Mouse (Mus musculus) midbrain, embryonic 16.5 days (tissue): ENCODE measurements around the gene Xaf1. TPM values are rescaled to one million over a fixed set of nuclear protein-coding genes. Genes with fewer than 3 reads are reported as not detected.

Source experiments
- ATAC-seq: fragments of 200-750 bp; cut with Nextera tagmentation; 2 replicates; pipeline ENCODE4 v1.8.0; 2017; ENCODE audit warnings: moderate TSS enrichment
- H3K27ac ChIP-seq: fragments of 300-500 bp; sonication (generic); 2 replicates; pipeline ENCODE4 v1.5.1; 2014; ENCODE audit warnings: mild to moderate bottlenecking, low read length, mixed read lengths
- H3K27me3 ChIP-seq: fragments of 300-500 bp; sonication (generic); 2 replicates; pipeline ENCODE4 v1.6.1; 2014; ENCODE audit warnings: low read depth, low read length, mixed read lengths; ENCODE audit not compliant: control insufficient read depth, insufficient read depth
- H3K36me3 ChIP-seq: fragments of 300-500 bp; sonication (generic); 2 replicates; pipeline ENCODE4 v1.6.1; 2014; ENCODE audit warnings: mild to moderate bottlenecking, low read length, moderate library complexity, mixed read lengths; ENCODE audit not compliant: control insufficient read depth, insufficient read depth
- H3K4me1 ChIP-seq: fragments of 300-500 bp; sonication (generic); 2 replicates; pipeline ENCODE4 v1.6.1; 2014; ENCODE audit warnings: mild to moderate bottlenecking, low read length, mixed read lengths; ENCODE audit not compliant: control insufficient read depth, insufficient read depth
- H3K4me2 ChIP-seq: fragments of 300-500 bp; sonication (generic); 2 replicates; pipeline ENCODE4 v1.6.1; 2014; ENCODE audit warnings: mild to moderate bottlenecking, low read length, mixed read lengths
- H3K4me3 ChIP-seq: fragments of 300-500 bp; sonication (generic); 2 replicates; pipeline ENCODE4 v1.5.1; 2014; ENCODE audit warnings: low read depth, mild to moderate bottlenecking, low read length, moderate library complexity, mixed read lengths
- H3K9ac ChIP-seq: fragments of 300-500 bp; sonication (generic); 2 replicates; pipeline ENCODE4 v1.6.1; 2014; ENCODE audit warnings: low read depth, low read length, mixed read lengths
- H3K9me3 ChIP-seq: fragments of 300-500 bp; sonication (generic); replicated peaks from 2 replicates; pipeline ENCODE4 v1.6.1; 2014; ENCODE audit warnings: mild to moderate bottlenecking, low read length, mixed read lengths; ENCODE audit not compliant: control insufficient read depth, poor library complexity, severe bottlenecking
- WGBS: fragments of 180-500 bp; shearing (Covaris S2); extraction: QIAGEN DNeasy Blood & Tissue Kit; methylation state at CpG from one replicate; pipeline ENCODE4 v1.1.7; 2014; 5-methylcytosine and 5-hydroxymethylcytosine counted together
- polyA plus RNA-seq: library from polyadenylated mRNA; unstranded; fragments of >200 nt; fragmentation: Nextera tagmentation; extraction: Ambion mirVana; gene quantifications from 2 replicates; pipeline ENCODE4 v1.2.1, GENCODE M21; 2015

Gene Xaf1
- polyA plus RNA-seq, result 1.0 and 2.2 TPM in 2 replicates

DNA sequence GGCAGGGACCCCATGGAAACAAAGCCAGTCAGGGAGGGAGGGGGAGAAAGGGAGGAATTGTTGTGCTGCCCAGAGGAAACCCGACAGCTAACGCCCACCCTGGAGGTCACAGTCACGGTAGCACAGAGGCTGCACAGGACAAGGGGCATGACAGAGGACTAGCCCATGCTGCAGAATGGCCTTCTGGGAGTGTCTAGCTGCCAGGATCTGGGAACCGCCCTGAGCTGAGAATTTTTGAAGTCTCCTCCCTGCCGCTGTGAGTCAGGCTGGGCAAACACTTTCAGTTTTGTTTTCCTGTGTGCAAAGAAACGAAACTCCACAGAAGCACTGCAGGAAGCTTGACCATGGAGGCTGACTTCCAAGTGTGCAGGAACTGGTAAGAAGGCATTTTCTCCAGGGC is at the start of gene Xaf1:
Gene Xaf1 (plus strand): TSS at position 296 of the 400 bp plus-strand sequence.
- H3K36me3 ChIP-seq, result no peaks in the 10 kb centered on the region
- H3K4me2 ChIP-seq, result 0 out of 2 replicates have a peak within 1 kb of the TSS, but pooled peaks have one; percentile 2
- no peaks in the 10 kb centered on the region for H3K27me3 ChIP-seq
- no peak within 1 kb of the TSS for H3K4me3 ChIP-seq
- no peaks in the 10 kb centered on the region for H3K9me3 ChIP-seq
- no peak within 1 kb of the TSS for H3K9ac ChIP-seq
- H3K27ac ChIP-seq, result no peak within 1 kb of the TSS
- 22% methylated on average over 6 of the region's 6 CpGs for WGBS
- H3K4me1 ChIP-seq, result no peaks in the 10 kb centered on the region
- ATAC-seq, result no peak

DNA sequence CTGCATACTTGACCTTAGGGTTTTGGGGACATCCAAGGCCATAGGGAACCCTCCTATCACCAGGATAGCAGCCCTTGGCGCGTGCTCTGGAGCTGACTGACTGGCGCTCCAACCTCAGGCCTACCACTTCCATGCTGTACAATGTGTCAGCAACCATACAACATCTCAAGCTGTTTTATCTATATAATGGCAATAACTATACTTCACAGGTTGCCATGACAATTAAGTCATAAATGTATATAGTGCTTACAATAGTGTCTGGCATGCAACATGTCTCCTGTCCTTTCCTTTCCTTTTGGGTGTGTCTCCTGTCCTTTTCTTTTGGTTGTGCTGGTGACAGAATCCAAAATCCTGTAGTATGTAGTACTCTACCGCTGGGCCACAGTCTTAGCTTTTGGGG is 45.8 kb upstream of the Xaf1 start:
- Histone ChIP-seq H3K9ac (no peak overlapping the region), H3K4me2 (no peak overlapping the region), H3K27ac (no peak overlapping the region), H3K4me3 (no peak overlapping the region), H3K27me3 (no peaks in the 10 kb centered on the region), H3K36me3 (no peaks in the 10 kb centered on the region), H3K9me3 (no peaks in the 10 kb centered on the region), H3K4me1 (no peaks in the 10 kb centered on the region)
- WGBS, result 95% methylated on average over 4 of the region's 4 CpGs
- no peak for ATAC-seq

- no peak overlapping the region for H3K9ac ChIP-seq
- no peak overlapping the region for H3K4me3 ChIP-seq
- H3K4me1 ChIP-seq, result no peaks in the 10 kb centered on the region
- ATAC-seq, result no peak
- 89% methylated on average over 2 of the region's 2 CpGs for WGBS
- H3K27me3 ChIP-seq, result no peaks in the 10 kb centered on the region
- no peak overlapping the region for H3K27ac ChIP-seq
- H3K4me2 ChIP-seq, result no peak overlapping the region
- H3K9me3 ChIP-seq, result no peaks in the 10 kb centered on the region
- no peaks in the 10 kb centered on the region for H3K36me3 ChIP-seq
Measured at GRCm38 (mm10) chr11:72256441-72256840, 45.0 kb upstream of the Xaf1 start.

GRCm38 (mm10) chr11:72265483-72265882 is 35.9 kb upstream of the Xaf1 start:
- peaks cover 13% of the 10 kb centered on the region for H3K27me3 ChIP-seq
- peak overlapping the region; percentile 1; the same call in 1 of the 2 replicates for H3K4me2 ChIP-seq
- no peaks in the 10 kb centered on the region for H3K9me3 ChIP-seq
- peaks cover 3% of the 10 kb centered on the region; the same call in 1 of the 2 replicates for H3K4me1 ChIP-seq
- 0 out of 2 replicates have a peak, but pooled peaks have one; percentile 59 for ATAC-seq
- H3K9ac ChIP-seq, result no peak overlapping the region
- no peak overlapping the region for H3K4me3 ChIP-seq
- no peak overlapping the region for H3K27ac ChIP-seq
- H3K36me3 ChIP-seq, result no peaks in the 10 kb centered on the region
- WGBS, result 7% methylated on average over 11 of the region's 11 CpGs

DNA sequence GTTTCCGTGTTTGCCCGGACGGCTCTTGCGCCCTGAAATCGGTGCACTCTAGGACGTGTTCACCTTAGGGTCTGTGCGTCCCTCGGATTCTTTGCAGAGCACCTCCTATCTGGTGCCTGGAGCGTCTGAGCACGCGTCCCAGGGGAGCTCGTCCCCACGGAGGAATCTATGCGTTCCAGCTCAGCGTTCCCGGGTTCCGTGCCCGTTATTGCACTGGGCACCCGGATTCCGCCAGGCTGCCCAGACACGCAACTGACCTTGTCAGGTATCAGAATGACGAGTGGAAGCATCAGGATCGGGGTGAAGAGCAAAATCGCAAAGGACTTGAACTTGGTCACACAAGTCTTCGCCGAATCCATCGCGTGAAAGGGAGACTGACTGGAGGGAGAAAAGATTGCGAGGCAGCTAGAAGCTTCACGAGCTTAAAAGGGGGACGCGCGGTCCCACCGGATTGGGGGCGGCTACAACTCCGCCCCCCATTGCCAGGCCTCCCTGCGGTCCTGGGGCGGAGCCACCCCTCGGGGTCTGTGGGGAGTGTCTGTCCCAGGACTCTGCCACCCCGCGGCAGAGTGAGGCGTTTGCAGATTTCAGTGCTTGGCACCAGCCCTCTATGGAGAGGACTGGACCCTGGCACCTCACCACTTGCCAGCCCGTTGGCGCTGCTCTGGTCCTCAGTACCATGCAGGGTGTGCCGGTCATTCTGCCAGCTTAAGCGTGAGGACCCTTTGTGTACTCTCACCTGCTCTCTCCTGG is 35.0 kb upstream of the Xaf1 start:
- H3K27me3 ChIP-seq, result peaks cover 13% of the 10 kb centered on the region
- peak overlapping the region; percentile 72 for H3K4me2 ChIP-seq
- peak; percentile 89 for ATAC-seq
- peak overlapping the region; percentile 44 for H3K4me3 ChIP-seq
- peak overlapping the region; percentile 52 for H3K9ac ChIP-seq
- no peaks in the 10 kb centered on the region for H3K36me3 ChIP-seq
- WGBS, result under 1% methylated on average over 46 of the region's 46 CpGs
- H3K27ac ChIP-seq, result no peak overlapping the region
- H3K9me3 ChIP-seq, result no peaks in the 10 kb centered on the region
- H3K4me1 ChIP-seq, result peaks cover 3% of the 10 kb centered on the region; the same call in 1 of the 2 replicates

- Histone ChIP-seq H3K4me2 (peak within 1 kb of the TSS; percentile 72), H3K4me1 (peaks cover 3% of the 10 kb centered on the region; the same call in 1 of the 2 replicates), H3K9me3 (no peaks in the 10 kb centered on the region), H3K36me3 (no peaks in the 10 kb centered on the region), H3K27me3 (peaks cover 13% of the 10 kb centered on the region), H3K4me3 (peak within 1 kb of the TSS; percentile 44), H3K9ac (peak within 1 kb of the TSS; percentile 52), H3K27ac (no peak within 1 kb of the TSS)
- ATAC-seq, result peak; percentile 40
- WGBS, result 1% methylated on average over 36 of the region's 36 CpGs
Measured at GRCm38 (mm10) chr11:72266960-72267560, 34.4 kb upstream of the Xaf1 start, which contains the start of gene Slc13a5. TSS of gene Slc13a5 (minus strand) at chr11:72267222.

DNA sequence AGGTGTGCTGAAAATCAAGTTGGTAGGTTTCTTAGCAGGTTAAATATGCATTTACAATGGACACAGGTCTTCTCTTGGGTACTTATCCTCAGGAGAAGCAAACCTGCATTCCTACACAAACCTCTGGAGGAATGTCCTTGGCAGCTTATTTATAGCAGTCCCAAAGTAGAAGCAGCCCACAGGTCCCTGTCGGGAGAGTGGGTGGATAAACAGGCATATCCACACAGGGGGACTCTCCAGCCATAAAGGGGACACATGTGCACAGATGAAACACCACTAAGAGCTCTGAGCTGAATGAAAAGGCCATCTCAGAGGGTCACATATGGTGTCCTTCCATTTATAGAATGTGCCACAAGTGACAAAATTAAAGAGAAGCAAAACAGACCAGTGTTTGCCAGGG is 29.7 kb upstream of the Xaf1 start:
- Histone ChIP-seq H3K4me2 (no peak overlapping the region), H3K27me3 (peaks cover 3% of the 10 kb centered on the region; the same call in 1 of the 2 replicates), H3K9me3 (no peaks in the 10 kb centered on the region), H3K27ac (no peak overlapping the region), H3K9ac (no peak overlapping the region), H3K4me3 (no peak overlapping the region), H3K4me1 (no peaks in the 10 kb centered on the region), H3K36me3 (no peaks in the 10 kb centered on the region)
- no peak for ATAC-seq
- 70% methylated on average over 1 of the region's 1 CpGs for WGBS

DNA sequence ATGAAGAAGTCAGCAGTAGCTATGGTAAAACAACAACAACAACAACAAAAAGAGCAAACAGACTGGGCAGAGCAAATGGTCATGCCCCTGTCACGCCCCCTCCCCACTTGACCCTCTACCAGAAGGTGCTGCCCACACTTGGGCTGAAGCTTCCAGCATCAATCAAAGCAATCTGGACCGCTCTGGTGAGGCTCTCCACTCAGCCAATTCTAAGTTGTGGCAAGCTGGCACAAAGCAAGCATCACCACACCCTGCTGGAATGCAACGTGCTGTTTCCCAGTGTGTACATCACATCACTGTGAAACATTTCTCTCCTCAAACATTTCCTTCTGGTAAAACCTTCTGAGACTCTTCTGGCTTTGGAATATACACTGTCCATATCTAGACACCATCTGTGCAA is 28.1 kb upstream of the Xaf1 start:
- no peak overlapping the region for H3K4me3 ChIP-seq
- H3K27me3 ChIP-seq, result no peaks in the 10 kb centered on the region
- ATAC-seq, result no peak

More for the DNA sequence above, 28.1 kb upstream of the Xaf1 start:
- H3K9me3 ChIP-seq, result no peaks in the 10 kb centered on the region
- no peaks in the 10 kb centered on the region for H3K4me1 ChIP-seq
- no peak overlapping the region for H3K9ac ChIP-seq
- H3K36me3 ChIP-seq, result no peaks in the 10 kb centered on the region
- H3K27ac ChIP-seq, result no peak overlapping the region
- 75% methylated on average over 3 of the region's 3 CpGs for WGBS
- no peak overlapping the region for H3K4me2 ChIP-seq
